Mouse (Mus musculus) heart, embryonic 15.5 days (tissue): ENCODE results near the gene Zbed4. TPM values are rescaled to one million over a fixed set of nuclear protein-coding genes. Genes with fewer than 3 reads are reported as not detected.
A peak's percentile ranks its signal among the peaks of the same experiment; 100 is the strongest.
"Not testable (repeated sequence)": the region's sequence is repeated elsewhere in the genome, so short reads cannot be mapped to it uniquely, and the experiment has no call there.

Experiments used
- ATAC-seq: fragments of 200-750 bp; cut with Nextera tagmentation; replicated peaks from 2 replicates; pipeline ENCODE4 v1.8.0; 2017; ENCODE audit warnings: low read depth, moderate TSS enrichment; ENCODE audit not compliant: insufficient number of reproducible peaks, insufficient read depth, low FRiP score
- H3K27ac ChIP-seq: fragments of 300-500 bp; sonication (generic); 2 replicates; pipeline ENCODE4 v1.5.1; 2015; ENCODE audit warnings: mild to moderate bottlenecking, inconsistent platforms
- H3K27me3 ChIP-seq: fragments of 300-500 bp; sonication (generic); 2 replicates; pipeline ENCODE4 v1.6.1; 2015; ENCODE audit warnings: inconsistent platforms
- H3K36me3 ChIP-seq: fragments of 300-500 bp; sonication (generic); 2 replicates; pipeline ENCODE4 v1.6.1; 2015; ENCODE audit warnings: mild to moderate bottlenecking, inconsistent platforms
- H3K4me1 ChIP-seq: fragments of 300-500 bp; sonication (generic); replicated peaks from 2 replicates; pipeline ENCODE4 v1.6.1; 2015; ENCODE audit warnings: inconsistent platforms
- H3K4me2 ChIP-seq: fragments of 300-500 bp; sonication (generic); 2 replicates; pipeline ENCODE4 v1.6.1; 2015; ENCODE audit warnings: inconsistent platforms, mild to moderate bottlenecking, moderate library complexity
- H3K4me3 ChIP-seq: fragments of 300-500 bp; sonication (generic); 2 replicates; pipeline ENCODE4 v1.5.1; 2015; ENCODE audit warnings: mild to moderate bottlenecking, inconsistent platforms
- H3K9ac ChIP-seq: fragments of 300-500 bp; sonication (generic); 2 replicates; pipeline ENCODE4 v1.6.1; 2015; ENCODE audit warnings: mild to moderate bottlenecking, inconsistent platforms
- H3K9me3 ChIP-seq: fragments of 300-500 bp; sonication (generic); replicated peaks from 2 replicates; pipeline ENCODE4 v1.6.1; 2016; ENCODE audit warnings: inconsistent platforms
- WGBS: fragments of 180-500 bp; shearing (Covaris S2); methylation state at CpG from one replicate; pipeline ENCODE4 v1.1.7; 2015; ENCODE audit warnings: mixed read lengths; 5-methylcytosine and 5-hydroxymethylcytosine counted together
- polyA plus RNA-seq: library from polyadenylated mRNA; unstranded; fragments of >200 nt; fragmentation: Nextera tagmentation; extraction: Ambion mirVana; gene quantifications from 2 replicates; pipeline ENCODE4 v1.2.1, GENCODE M21; 2015

The Zbed4 gene
- polyA plus RNA-seq, result 9.0 and 12.3 TPM in 2 replicates

GRCm38 (mm10) chr15:88751564-88752402, at the start of gene Zbed4:
Gene Zbed4, plus strand, starts transcription at chr15:88751660.
- no peaks in the 10 kb centered on the region for H3K36me3 ChIP-seq
- peak within 1 kb of the TSS; percentile 93 for H3K27ac ChIP-seq
- H3K9me3 ChIP-seq, result no peaks in the 10 kb centered on the region
- peak; percentile 25 for ATAC-seq
- H3K27me3 ChIP-seq, result no peaks in the 10 kb centered on the region
- peak within 1 kb of the TSS; percentile 90 for H3K4me2 ChIP-seq
- H3K4me3 ChIP-seq, result peak within 1 kb of the TSS; percentile 81
- H3K4me1 ChIP-seq, result peaks cover 14% of the 10 kb centered on the region
- under 1% methylated on average over 88 of the region's 119 CpGs for WGBS
- H3K9ac ChIP-seq, result peak within 1 kb of the TSS; percentile 89

DNA sequence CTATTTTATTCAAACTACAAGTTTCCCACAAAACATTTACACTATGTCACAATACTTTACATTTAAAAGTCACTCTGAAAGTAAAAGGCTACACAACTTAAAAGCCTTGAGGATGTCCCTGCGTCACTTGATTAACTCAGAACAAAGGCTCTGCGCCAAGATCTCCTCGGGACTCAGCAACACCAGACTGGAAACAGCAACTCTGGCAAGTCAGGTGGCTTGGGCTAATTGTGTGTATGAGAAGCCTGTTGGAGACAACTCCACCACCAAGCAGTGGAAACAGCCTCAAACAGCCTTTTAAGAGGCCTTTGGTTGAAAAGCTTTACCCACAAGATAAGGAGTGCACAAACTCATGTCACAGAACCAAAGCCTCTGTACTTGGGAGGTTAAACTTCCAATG, 49.0 kb upstream of the Zbed4 start:
- no peak overlapping the region for H3K9ac ChIP-seq
- H3K4me1 ChIP-seq, result no peaks in the 10 kb centered on the region
- 56% methylated on average over 3 of the region's 3 CpGs for WGBS
- H3K27me3 ChIP-seq, result no peaks in the 10 kb centered on the region
- no peak overlapping the region for H3K27ac ChIP-seq
- peaks cover 69% of the 10 kb centered on the region for H3K36me3 ChIP-seq
- no peaks in the 10 kb centered on the region for H3K9me3 ChIP-seq
- H3K4me2 ChIP-seq, result no peak overlapping the region
- no peak overlapping the region for H3K4me3 ChIP-seq
- no peak for ATAC-seq

DNA sequence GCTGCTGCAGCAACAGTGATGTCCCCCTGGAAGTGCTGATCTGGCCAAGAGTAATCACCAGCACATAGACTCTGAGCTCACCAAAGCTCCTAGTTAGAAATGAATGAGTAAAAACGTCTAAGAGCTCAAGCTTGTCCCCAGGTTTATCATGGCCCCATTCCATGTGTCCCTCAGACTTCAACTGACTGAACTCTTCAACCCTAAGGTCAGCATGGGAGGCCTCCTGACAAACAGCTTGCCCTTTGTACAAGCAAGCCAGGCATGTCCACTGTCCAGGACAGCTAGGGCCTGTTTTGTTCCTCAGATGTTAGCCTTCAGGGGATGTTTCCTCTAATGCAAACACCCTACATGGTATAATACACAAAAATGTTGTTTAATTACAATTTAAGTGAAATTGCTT, 47.2 kb upstream of the Zbed4 start:
- H3K9me3 ChIP-seq, result no peaks in the 10 kb centered on the region
- H3K9ac ChIP-seq, result no peak overlapping the region
- H3K27ac ChIP-seq, result no peak overlapping the region
- no peak overlapping the region for H3K4me2 ChIP-seq
- no peaks in the 10 kb centered on the region for H3K27me3 ChIP-seq
- no peak overlapping the region for H3K4me3 ChIP-seq
- 44% methylated on average over 1 of the region's 1 CpGs for WGBS
- H3K4me1 ChIP-seq, result no peaks in the 10 kb centered on the region
- ATAC-seq, result no peak
- H3K36me3 ChIP-seq, result peaks cover 79% of the 10 kb centered on the region

GRCm38 (mm10) chr15:88706320-88706719, 45.1 kb upstream of the Zbed4 start:
- Histone ChIP-seq H3K4me1 (no peaks in the 10 kb centered on the region), H3K4me2 (no peak overlapping the region), H3K9ac (no peak overlapping the region), H3K27me3 (no peaks in the 10 kb centered on the region), H3K27ac (no peak overlapping the region), H3K4me3 (no peak overlapping the region), H3K36me3 (peaks cover 87% of the 10 kb centered on the region), H3K9me3 (no peaks in the 10 kb centered on the region)
- ATAC-seq, result no peak
- WGBS, result 87% methylated on average over 6 of the region's 6 CpGs

GRCm38 (mm10) chr15:88706987-88707386, 44.5 kb upstream of the Zbed4 start:
- not testable (repeated sequence) for H3K27me3 ChIP-seq, H3K4me1 ChIP-seq, H3K9me3 ChIP-seq, H3K4me2 ChIP-seq, H3K4me3 ChIP-seq, H3K27ac ChIP-seq, H3K9ac ChIP-seq, ATAC-seq
- WGBS, result 78% methylated on average over 13 of the region's 13 CpGs
- peaks cover 92% of the 10 kb centered on the region for H3K36me3 ChIP-seq

- Histone ChIP-seq H3K9me3 (no peaks in the 10 kb centered on the region), H3K9ac (no peak overlapping the region), H3K27ac (no peak overlapping the region), H3K4me2 (no peak overlapping the region), H3K27me3 (no peaks in the 10 kb centered on the region), H3K4me3 (no peak overlapping the region), H3K36me3 (peaks cover 95% of the 10 kb centered on the region), H3K4me1 (no peaks in the 10 kb centered on the region)
- no peak for ATAC-seq
- 87% methylated on average over 5 of the region's 5 CpGs for WGBS
These were observed 43.3 kb upstream of the Zbed4 start for GRCm38 (mm10) chr15:88708204-88708603.

DNA sequence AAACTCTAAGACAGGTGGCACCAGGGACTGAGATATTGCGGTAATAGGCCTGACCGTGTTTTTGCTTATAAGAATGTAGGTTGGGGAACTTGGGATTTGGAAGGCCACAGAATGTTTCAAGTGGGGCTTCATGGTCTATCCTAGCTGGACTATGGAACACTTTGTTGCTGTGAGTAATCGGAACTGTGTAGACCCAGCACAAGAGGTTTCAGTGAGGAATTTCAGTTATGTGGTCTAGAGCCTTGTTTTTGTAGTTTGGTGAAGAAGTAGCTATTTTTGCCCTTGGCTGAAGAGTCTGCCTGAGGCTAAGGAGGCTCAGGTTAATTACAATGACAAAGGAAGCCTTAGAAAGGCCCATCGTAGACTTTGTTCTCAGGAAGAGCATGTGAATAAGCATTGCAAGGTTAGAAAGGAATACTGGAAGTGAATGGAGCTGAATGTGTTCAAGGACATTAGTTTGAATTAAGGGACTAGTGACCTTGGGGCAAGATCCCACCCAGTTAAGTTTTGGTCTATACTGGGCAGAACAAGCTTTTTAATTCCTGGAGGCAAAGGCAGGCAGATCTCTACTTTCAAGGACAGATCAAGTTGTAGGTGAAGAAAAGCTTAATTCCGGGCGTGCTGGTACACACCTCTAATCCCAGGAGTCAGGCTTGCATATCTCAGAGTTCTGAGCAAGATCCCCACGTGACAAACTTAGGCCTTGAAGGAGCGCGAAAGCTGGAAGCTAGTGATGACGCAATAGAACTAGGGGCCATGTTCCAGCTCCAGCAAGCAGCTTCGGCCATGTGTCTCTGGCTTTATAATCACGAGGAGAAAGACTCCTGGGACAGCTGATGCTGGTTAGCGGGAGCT, 42.6 kb upstream of the Zbed4 start:
- Histone ChIP-seq H3K27ac (no peak overlapping the region), H3K4me2 (no peak overlapping the region), H3K4me1 (no peaks in the 10 kb centered on the region), H3K36me3 (peaks cover 97% of the 10 kb centered on the region), H3K27me3 (no peaks in the 10 kb centered on the region), H3K9ac (no peak overlapping the region), H3K9me3 (no peaks in the 10 kb centered on the region), H3K4me3 (no peak overlapping the region)
- no peak for ATAC-seq
- 85% methylated on average over 13 of the region's 13 CpGs for WGBS

GRCm38 (mm10) chr15:88709878-88710277, 41.6 kb upstream of the Zbed4 start:
- ATAC-seq, result no peak
- Histone ChIP-seq H3K4me1 (peaks cover 5% of the 10 kb centered on the region; the same call in 1 of the 2 replicates), H3K9me3 (no peaks in the 10 kb centered on the region), H3K27me3 (no peaks in the 10 kb centered on the region), H3K9ac (no peak overlapping the region), H3K27ac (no peak overlapping the region), H3K4me3 (no peak overlapping the region), H3K4me2 (no peak overlapping the region), H3K36me3 (peaks cover 92% of the 10 kb centered on the region)
- 92% methylated on average over 5 of the region's 5 CpGs for WGBS

- no peak overlapping the region for H3K4me3 ChIP-seq
- peaks cover 91% of the 10 kb centered on the region for H3K36me3 ChIP-seq
- WGBS, result 91% methylated on average over 15 of the region's 15 CpGs
- H3K27me3 ChIP-seq, result no peaks in the 10 kb centered on the region
- H3K27ac ChIP-seq, result no peak overlapping the region
- H3K4me1 ChIP-seq, result peaks cover 5% of the 10 kb centered on the region; the same call in 1 of the 2 replicates
- H3K4me2 ChIP-seq, result no peak overlapping the region
- no peak for ATAC-seq
- no peaks in the 10 kb centered on the region for H3K9me3 ChIP-seq
- no peak overlapping the region for H3K9ac ChIP-seq
These were observed 39.0 kb upstream of the Zbed4 start for GRCm38 (mm10) chr15:88712501-88712900.

DNA sequence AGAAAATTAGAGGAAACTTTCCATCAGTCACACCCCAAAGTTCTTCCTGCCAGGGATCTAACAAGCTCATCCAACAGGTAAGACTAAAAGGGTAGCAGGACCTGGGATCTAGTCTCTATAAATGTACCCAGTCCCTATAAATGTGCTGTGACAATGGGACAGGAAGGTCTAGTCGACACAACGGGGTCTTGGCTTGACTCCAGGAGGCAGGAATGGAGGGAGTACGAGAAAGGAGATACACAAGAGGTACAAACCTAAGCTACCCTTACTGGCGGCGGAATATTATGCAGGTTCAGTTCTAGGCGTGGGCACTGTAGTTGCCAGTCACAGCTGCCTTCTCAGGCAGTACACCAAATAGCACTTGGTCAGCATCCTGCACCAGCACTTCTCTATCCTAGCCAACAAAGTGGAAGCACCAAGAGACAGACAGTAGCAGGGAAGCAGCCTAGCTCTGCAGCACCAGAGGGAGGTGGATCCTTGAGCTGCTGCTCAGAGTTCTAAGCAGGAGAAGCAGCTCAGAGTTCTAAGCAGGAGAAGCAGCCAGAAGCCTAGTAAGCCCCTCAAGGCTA, 37.4 kb upstream of the Zbed4 start:
- Histone ChIP-seq H3K9ac (no peak overlapping the region), H3K9me3 (no peaks in the 10 kb centered on the region), H3K4me2 (no peak overlapping the region), H3K36me3 (peaks cover 75% of the 10 kb centered on the region), H3K4me3 (no peak overlapping the region), H3K27me3 (no peaks in the 10 kb centered on the region), H3K27ac (no peak overlapping the region), H3K4me1 (peaks cover 5% of the 10 kb centered on the region; the same call in 1 of the 2 replicates)
- 58% methylated on average over 6 of the region's 6 CpGs for WGBS
- ATAC-seq, result no peak

DNA sequence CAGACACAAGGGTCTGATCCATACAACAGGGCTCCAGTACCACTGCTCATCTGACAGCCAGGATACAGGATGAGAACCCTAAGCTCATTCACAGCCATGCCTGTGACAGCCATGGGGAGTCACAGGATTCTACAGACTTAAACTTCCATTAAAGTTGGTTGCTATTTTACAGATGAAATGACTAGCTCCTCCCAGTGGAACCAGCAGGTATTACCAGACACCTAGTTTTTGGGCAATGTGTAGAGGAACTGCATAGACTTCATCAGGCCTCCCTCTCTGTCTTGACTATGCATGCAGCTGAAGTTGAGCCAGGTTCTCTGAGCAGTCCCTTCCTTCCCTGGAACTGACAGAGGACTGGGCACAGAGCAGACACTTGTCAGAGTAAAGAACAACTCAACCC, 35.1 kb upstream of the Zbed4 start:
- Histone ChIP-seq H3K9me3 (no peaks in the 10 kb centered on the region), H3K27me3 (no peaks in the 10 kb centered on the region), H3K36me3 (peaks cover 58% of the 10 kb centered on the region), H3K4me3 (no peak overlapping the region), H3K4me2 (no peak overlapping the region), H3K4me1 (peaks cover 5% of the 10 kb centered on the region; the same call in 1 of the 2 replicates), H3K27ac (no peak overlapping the region), H3K9ac (no peak overlapping the region)
- no peak for ATAC-seq
